Mouse (Mus musculus): ENCODE data around the gene Acot12. TPM values are rescaled to one million over a fixed set of nuclear protein-coding genes. Genes with fewer than 3 reads are reported as not detected.

Gene Acot12
- polyA plus RNA-seq, 1 experiment from 2014 or later: 0.54 TPM

DNA sequence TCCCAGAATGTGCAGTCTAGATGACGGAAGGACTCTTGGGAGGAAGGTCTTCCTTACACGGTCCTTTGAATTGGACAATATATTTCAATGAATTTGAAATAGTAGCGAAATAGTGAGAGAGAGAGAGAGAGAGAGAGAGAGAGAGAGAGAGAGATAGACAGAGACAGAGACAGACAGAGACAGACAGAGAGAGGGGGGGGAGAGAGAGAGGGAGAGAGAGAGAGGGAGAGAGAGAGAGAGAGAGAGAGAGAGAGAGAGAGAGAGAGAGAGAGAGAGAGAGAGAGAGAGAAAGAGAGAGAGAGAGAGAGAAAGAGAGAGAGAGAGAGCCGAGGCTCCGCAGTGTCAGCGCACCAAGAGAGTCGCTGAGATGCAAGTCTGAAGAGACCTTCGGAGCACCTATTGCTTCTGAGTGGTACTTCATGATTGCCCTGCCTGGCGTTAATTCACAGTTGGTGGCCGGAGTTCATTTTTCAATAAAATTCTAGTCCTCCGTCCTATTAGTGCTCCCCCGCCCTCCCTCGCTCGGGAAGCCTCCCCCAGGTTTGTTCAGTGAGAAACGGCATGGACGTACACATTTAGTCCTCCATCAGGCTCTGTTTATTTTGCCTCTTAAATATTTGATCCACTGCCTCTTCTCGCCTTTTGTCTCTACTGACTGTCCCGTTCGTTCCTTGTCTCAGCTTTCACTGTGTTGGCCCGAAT is 66.7 kb downstream of the Acot12 start:
- no peak for ATAC-seq (replicated peaks; ENCODE audit: low FRiP score, low read depth)
- H3K4me1 ChIP-seq (replicated peaks; ENCODE audit: insufficient read depth, low read length): no peaks in the 10 kb centered on the region; the same call in 1 of the 2 replicates
- WGBS: 23% methylated on average over 20 of the region's 20 CpGs
- H3K27ac ChIP-seq: peak overlapping the region; percentile 93
- H3K27me3 ChIP-seq (ENCODE audit: insufficient read depth, low read length): no peaks in the 10 kb centered on the region
- peak overlapping the region; percentile 76 for H3K4me3 ChIP-seq (replicated peaks; ENCODE audit: low read depth, low read length)
- H3K9ac ChIP-seq (ENCODE audit: low read depth, low read length): peak overlapping the region; percentile 85
- H3K4me2 ChIP-seq (ENCODE audit: low read length): peak overlapping the region; percentile 63
- H3K36me3 ChIP-seq (ENCODE audit: insufficient read depth, low read length): peaks cover 6% of the 10 kb centered on the region; the same call in 1 of the 2 replicates
- no peak for TF ChIP-seq CTCF (IDR thresholded peaks at IDR 0.05; ENCODE audit: low read depth)
- H3K9me3 ChIP-seq (replicated peaks; ENCODE audit: low read length): no peaks in the 10 kb centered on the region
- DNase-seq (ENCODE audit: low spot score): peak; percentile 50

GRCm38 (mm10) chr13:91809476-91809875 is 68.2 kb downstream of the Acot12 start:
- H3K36me3 ChIP-seq (ENCODE audit: insufficient read depth, low read length): peaks cover 6% of the 10 kb centered on the region; the same call in 1 of the 2 replicates
- no peak for ATAC-seq (replicated peaks; ENCODE audit: low FRiP score, low read depth)
- no peak overlapping the region for H3K27ac ChIP-seq
- H3K4me2 ChIP-seq (ENCODE audit: low read length): no peak overlapping the region
- no peaks in the 10 kb centered on the region for H3K27me3 ChIP-seq (ENCODE audit: insufficient read depth, low read length)
- H3K9ac ChIP-seq (ENCODE audit: low read depth, low read length): no peak overlapping the region
- WGBS: 40% methylated on average over 2 of the region's 2 CpGs
- H3K9me3 ChIP-seq (replicated peaks; ENCODE audit: low read length): no peaks in the 10 kb centered on the region
- no peak overlapping the region for H3K4me3 ChIP-seq (replicated peaks; ENCODE audit: low read depth, low read length)
- peak; percentile 75 for TF ChIP-seq CTCF (IDR thresholded peaks at IDR 0.05; ENCODE audit: low read depth)
- H3K4me1 ChIP-seq (replicated peaks; ENCODE audit: insufficient read depth, low read length): no peaks in the 10 kb centered on the region; the same call in 1 of the 2 replicates
- DNase-seq (ENCODE audit: low spot score): peak; percentile 76

DNA sequence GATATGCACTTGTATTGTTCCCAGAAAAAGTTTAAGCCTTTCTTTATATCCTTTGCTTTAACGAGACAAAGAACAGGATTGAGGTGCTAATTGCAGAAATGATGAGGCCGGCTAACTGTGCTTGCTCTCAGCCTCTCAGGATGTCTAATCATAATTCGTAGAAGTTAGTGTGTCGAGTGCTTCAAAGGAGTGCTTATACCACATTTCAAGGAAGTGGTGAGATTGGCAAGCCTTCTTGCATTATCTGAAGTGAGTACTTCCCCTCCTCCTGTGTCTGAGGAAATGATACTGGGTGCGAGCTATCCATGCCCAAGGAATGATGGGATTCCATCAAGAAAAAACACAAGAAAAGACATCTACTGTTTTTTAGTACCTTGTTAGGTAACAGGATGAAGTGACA is 73.4 kb downstream of the Acot12 start:
- 94% methylated on average over 5 of the region's 5 CpGs for WGBS
- H3K4me3 ChIP-seq (replicated peaks; ENCODE audit: low read depth, low read length): no peak overlapping the region
- H3K9me3 ChIP-seq (replicated peaks; ENCODE audit: low read length): no peaks in the 10 kb centered on the region
- no peak overlapping the region for H3K4me2 ChIP-seq (ENCODE audit: low read length)
- DNase-seq (ENCODE audit: low spot score) (no peak), ATAC-seq (replicated peaks; ENCODE audit: low FRiP score, low read depth) (no peak)
- H3K36me3 ChIP-seq (ENCODE audit: insufficient read depth, low read length): no peaks in the 10 kb centered on the region
- H3K27me3 ChIP-seq (ENCODE audit: insufficient read depth, low read length): no peaks in the 10 kb centered on the region
- H3K4me1 ChIP-seq (replicated peaks; ENCODE audit: insufficient read depth, low read length): no peaks in the 10 kb centered on the region
- H3K27ac ChIP-seq: no peak overlapping the region
- H3K9ac ChIP-seq (ENCODE audit: low read depth, low read length): no peak overlapping the region
- no peak for TF ChIP-seq CTCF (IDR thresholded peaks at IDR 0.05; ENCODE audit: low read depth)

GRCm38 (mm10) chr13:91823735-91824134 is 82.4 kb downstream of the Acot12 start:
- no peaks in the 10 kb centered on the region for H3K36me3 ChIP-seq (ENCODE audit: insufficient read depth, low read length)
- no peak overlapping the region for H3K9ac ChIP-seq (ENCODE audit: low read depth, low read length)
- no peaks in the 10 kb centered on the region for H3K27me3 ChIP-seq (ENCODE audit: insufficient read depth, low read length)
- DNase-seq (ENCODE audit: low spot score) (no peak), ATAC-seq (replicated peaks; ENCODE audit: low FRiP score, low read depth) (no peak)
- no peaks in the 10 kb centered on the region for H3K9me3 ChIP-seq (replicated peaks; ENCODE audit: low read length)
- H3K4me2 ChIP-seq (ENCODE audit: low read length): no peak overlapping the region
- H3K4me3 ChIP-seq (replicated peaks; ENCODE audit: low read depth, low read length): no peak overlapping the region
- 62% methylated on average over 6 of the region's 6 CpGs for WGBS
- H3K27ac ChIP-seq: no peak overlapping the region
- H3K4me1 ChIP-seq (replicated peaks; ENCODE audit: insufficient read depth, low read length): no peaks in the 10 kb centered on the region
- no peak for TF ChIP-seq CTCF (IDR thresholded peaks at IDR 0.05; ENCODE audit: low read depth)

DNA sequence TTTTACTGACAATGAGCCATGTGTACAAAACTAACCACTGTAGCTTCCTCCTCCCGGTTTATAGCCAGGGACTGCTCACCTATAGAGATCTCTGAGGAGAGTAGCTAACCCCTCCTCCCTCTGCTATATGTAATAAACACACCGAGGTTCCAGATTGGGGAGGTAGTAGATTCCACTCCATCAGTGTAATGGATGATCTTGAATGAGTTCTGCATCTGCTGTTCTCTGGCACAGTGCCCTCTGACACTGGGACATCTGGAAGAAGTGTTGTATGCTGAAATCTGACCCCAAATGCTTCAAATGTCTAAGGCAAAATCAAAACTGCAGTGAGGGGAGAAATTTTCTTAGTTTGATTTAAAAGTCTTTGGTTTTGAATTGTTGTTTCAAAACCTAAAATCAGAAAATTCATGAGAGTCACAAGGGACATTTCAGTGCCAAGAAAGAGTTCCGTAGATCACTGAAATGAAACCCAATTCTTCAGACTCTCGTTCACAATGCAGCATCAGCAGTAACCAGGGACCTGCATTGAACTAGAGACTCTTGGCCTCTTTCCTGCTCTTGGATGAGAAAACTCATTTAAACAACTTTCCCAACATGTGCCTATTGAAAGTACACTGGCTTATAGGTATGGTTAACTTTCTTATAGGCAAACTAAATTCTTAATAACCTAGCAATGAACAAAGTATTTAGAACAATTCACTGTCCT is 83.7 kb downstream of the Acot12 start:
- no peak overlapping the region for H3K27ac ChIP-seq
- no peaks in the 10 kb centered on the region for H3K4me1 ChIP-seq (replicated peaks; ENCODE audit: insufficient read depth, low read length)
- ATAC-seq (replicated peaks; ENCODE audit: low FRiP score, low read depth) (no peak), DNase-seq (ENCODE audit: low spot score) (peak; percentile 18)
- no peak overlapping the region for H3K4me2 ChIP-seq (ENCODE audit: low read length)
- TF ChIP-seq CTCF (IDR thresholded peaks at IDR 0.05; ENCODE audit: low read depth): no peak
- 44% methylated on average over 4 of the region's 4 CpGs for WGBS
- H3K9ac ChIP-seq (ENCODE audit: low read depth, low read length): no peak overlapping the region
- no peaks in the 10 kb centered on the region for H3K27me3 ChIP-seq (ENCODE audit: insufficient read depth, low read length)
- H3K36me3 ChIP-seq (ENCODE audit: insufficient read depth, low read length): no peaks in the 10 kb centered on the region
- no peak overlapping the region for H3K4me3 ChIP-seq (replicated peaks; ENCODE audit: low read depth, low read length)
- no peaks in the 10 kb centered on the region for H3K9me3 ChIP-seq (replicated peaks; ENCODE audit: low read length)

DNA sequence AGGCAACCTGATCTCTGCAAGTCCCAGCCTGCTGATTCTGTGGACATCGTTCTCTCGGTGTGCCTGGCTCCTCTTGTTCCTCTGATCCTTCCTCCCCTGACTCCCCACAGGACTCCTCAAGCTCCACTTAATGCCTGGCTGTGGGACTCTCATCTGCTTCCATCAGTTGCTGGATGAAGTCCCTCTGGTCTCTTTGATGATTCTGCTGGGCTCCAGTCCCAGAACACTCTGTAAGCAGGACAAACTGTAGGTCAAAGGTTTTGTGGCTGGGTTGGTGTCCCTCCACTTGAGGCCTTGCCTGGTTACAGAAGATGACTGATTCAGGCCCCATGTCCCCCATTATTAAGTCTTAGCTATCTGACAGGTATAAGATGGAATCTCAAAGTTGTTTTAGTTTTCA is 84.8 kb downstream of the Acot12 start:
- ATAC-seq (replicated peaks; ENCODE audit: low FRiP score, low read depth) (no peak), DNase-seq (ENCODE audit: low spot score) (no peak)
- Histone ChIP-seq H3K9ac (ENCODE audit: low read depth, low read length) (no peak overlapping the region), H3K9me3 (replicated peaks; ENCODE audit: low read length) (no peaks in the 10 kb centered on the region), H3K4me2 (ENCODE audit: low read length) (no peak overlapping the region), H3K4me1 (replicated peaks; ENCODE audit: insufficient read depth, low read length) (no peaks in the 10 kb centered on the region), H3K36me3 (ENCODE audit: insufficient read depth, low read length) (no peaks in the 10 kb centered on the region), H3K27ac (no peak overlapping the region), H3K4me3 (replicated peaks; ENCODE audit: low read depth, low read length) (no peak overlapping the region), H3K27me3 (ENCODE audit: insufficient read depth, low read length) (no peaks in the 10 kb centered on the region)
- TF ChIP-seq CTCF (IDR thresholded peaks at IDR 0.05; ENCODE audit: low read depth): no peak
- WGBS: 51% methylated on average over 2 of the region's 2 CpGs

Data from kidney, postnatal 0 days (tissue).